Mouse (Mus musculus) liver, adult 2 months (tissue): Measurements from ENCODE around the gene Ascc2. TPM values are rescaled to one million over a fixed set of nuclear protein-coding genes. Genes with fewer than 3 reads are reported as not detected.
A peak's percentile ranks its signal among the peaks of the same experiment; 100 is the strongest.

Source experiments
- DNase-seq: peaks from one replicate; pipeline ENCODE4 v3.0.0-alpha.2; 2011; ENCODE audit warnings: low read depth, low spot score; ENCODE audit errors: extremely low read depth
- H3K27ac ChIP-seq: fragments of 200-500 bp; replicated peaks from 2 replicates; pipeline ENCODE4 v1.5.1; 2012; ENCODE audit warnings: low read depth, mild to moderate bottlenecking, control low read depth, inconsistent platforms, low read length; ENCODE audit not compliant: insufficient read depth
- H3K27me3 ChIP-seq: fragments of 200-500 bp; 2 replicates; pipeline ENCODE4 v1.6.1; 2012; ENCODE audit warnings: mild to moderate bottlenecking, moderate library complexity, low read length, inconsistent platforms; ENCODE audit not compliant: control insufficient read depth, insufficient read depth
- H3K36me3 ChIP-seq: fragments of 200-500 bp; 2 replicates; pipeline ENCODE4 v1.6.1; 2012; ENCODE audit warnings: low read length, inconsistent platforms; ENCODE audit not compliant: control insufficient read depth, insufficient read depth
- H3K4me1 ChIP-seq: fragments of 200-500 bp; 2 replicates; pipeline ENCODE4 v1.6.1; 2011; ENCODE audit warnings: low read length; ENCODE audit not compliant: control insufficient read depth, insufficient read depth
- H3K4me3 ChIP-seq: fragments of 200-500 bp; 2 replicates; pipeline ENCODE4 v1.5.1; 2011; ENCODE audit warnings: low read depth, mild to moderate bottlenecking, control low read depth, low read length, moderate library complexity; ENCODE audit not compliant: insufficient read depth
- H3K79me2 ChIP-seq: fragments of 200-500 bp; 2 replicates; pipeline ENCODE4 v1.6.1; 2012; ENCODE audit warnings: inconsistent platforms, mild to moderate bottlenecking, low read length, moderate library complexity; ENCODE audit not compliant: control insufficient read depth, insufficient read depth
- H3K9ac ChIP-seq: fragments of 200-500 bp; 2 replicates; pipeline ENCODE4 v1.6.1; 2012; ENCODE audit warnings: low read depth, mild to moderate bottlenecking, control low read depth, inconsistent platforms, low read length
- CTCF ChIP-seq: fragments of 200-500 bp; IDR thresholded peaks from 2 replicates; pipeline ENCODE4 v1.5.1; 2011; ENCODE audit warnings: low read depth, low read length, control low read depth
- POLR2A ChIP-seq: fragments of 200-500 bp; IDR thresholded peaks from 2 replicates; pipeline ENCODE4 v1.6.1; 2011; ENCODE audit warnings: low read length, control low read depth; ENCODE audit not compliant: insufficient read depth; ENCODE audit errors: extremely low read depth
- WGBS: fragments of 180-500 bp; shearing (Covaris S2); methylation state at CpG from one replicate; pipeline ENCODE4 v1.1.7; 2018; 5-methylcytosine and 5-hydroxymethylcytosine counted together
- polyA plus RNA-seq: library from polyadenylated mRNA; depleted of rRNA; stranded (reverse); fragments of >200 nt; gene quantifications from 2 replicates; pipeline ENCODE4 v1.2.3, GENCODE M21; 2012
- total RNA-seq: library from RNA; depleted of rRNA; stranded (reverse); fragments of >200 nt; gene quantifications from 2 replicates; pipeline ENCODE4 v1.2.3, GENCODE M21; 2014

The Ascc2 gene
- total and polyA plus RNA-seq, 2 experiments: 8.5 to 9.9 TPM

DNA sequence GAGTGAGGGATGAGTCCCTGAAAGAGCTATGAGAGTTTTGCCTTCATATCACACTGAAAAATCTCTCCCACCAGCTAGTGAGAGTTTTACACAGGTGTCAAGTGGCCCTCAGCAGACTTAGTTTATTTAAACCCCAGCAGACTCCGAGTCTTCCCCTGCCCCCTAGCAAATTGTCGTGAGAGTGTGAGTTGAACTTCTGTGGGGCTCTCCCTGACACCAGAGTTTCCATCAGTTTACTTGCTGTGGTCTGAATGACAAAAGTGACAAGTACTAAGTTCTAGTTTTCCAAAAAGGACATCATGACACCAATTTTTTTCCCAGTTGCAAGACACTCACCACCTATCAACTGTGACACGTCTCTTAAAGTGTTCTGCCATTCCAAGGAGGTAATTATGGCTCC lies 50.3 kb downstream of the Ascc2 start:
- no peak overlapping the region for H3K4me3 ChIP-seq
- 83% methylated on average over 3 of the region's 3 CpGs for WGBS
- H3K36me3 ChIP-seq: peaks cover 2% of the 10 kb centered on the region; the same call in 1 of the 2 replicates
- H3K27ac ChIP-seq: no peak overlapping the region
- no peak for DNase-seq
- H3K27me3 ChIP-seq: no peaks in the 10 kb centered on the region
- H3K9ac ChIP-seq: no peak overlapping the region
- no peaks in the 10 kb centered on the region for H3K79me2 ChIP-seq
- H3K4me1 ChIP-seq: peaks cover 8% of the 10 kb centered on the region
- no peak for TF ChIP-seq CTCF
- TF ChIP-seq POLR2A: no peak

- DNase-seq: no peak
- Histone ChIP-seq H3K9ac (no peak overlapping the region), H3K27ac (no peak overlapping the region), H3K4me1 (peaks cover 8% of the 10 kb centered on the region), H3K27me3 (no peaks in the 10 kb centered on the region), H3K36me3 (no peaks in the 10 kb centered on the region), H3K4me3 (no peak overlapping the region), H3K79me2 (no peaks in the 10 kb centered on the region)
- 61% methylated on average over 11 of the region's 11 CpGs for WGBS
- no peak for TF ChIP-seq CTCF
- TF ChIP-seq POLR2A: no peak
These were observed 51.3 kb downstream of the Ascc2 start for GRCm38 (mm10) chr11:4688632-4689380.

DNA sequence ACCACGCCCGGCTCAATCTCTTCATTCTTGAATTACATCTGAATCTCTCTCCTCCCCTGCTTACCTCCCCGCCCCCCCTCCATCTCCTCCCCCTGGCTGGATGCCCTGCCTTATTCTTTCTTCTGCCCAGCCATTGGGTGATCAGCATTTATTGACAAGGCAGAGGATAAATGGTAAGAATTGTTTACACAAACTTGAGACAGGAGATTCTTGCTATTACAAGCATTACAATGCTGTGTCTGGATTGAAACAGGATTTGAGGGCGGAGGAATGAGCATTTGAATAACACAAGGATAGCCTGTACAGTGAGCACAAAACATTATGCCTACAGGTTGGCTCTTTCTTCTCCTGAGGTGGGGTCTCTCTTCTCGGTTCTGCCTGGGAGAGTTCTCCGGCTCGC lies 52.8 kb downstream of the Ascc2 start:
- no peak for DNase-seq
- Histone ChIP-seq H3K79me2 (no peaks in the 10 kb centered on the region), H3K36me3 (no peaks in the 10 kb centered on the region), H3K9ac (no peak overlapping the region), H3K4me1 (peaks cover 8% of the 10 kb centered on the region), H3K27ac (no peak overlapping the region), H3K4me3 (no peak overlapping the region), H3K27me3 (no peaks in the 10 kb centered on the region)
- TF ChIP-seq CTCF (no peak), POLR2A (no peak)
- 88% methylated on average over 7 of the region's 7 CpGs for WGBS

GRCm38 (mm10) chr11:4691213-4691612 lies 53.7 kb downstream of the Ascc2 start:
- WGBS: 74% methylated on average over 10 of the region's 10 CpGs
- peak; percentile 40 for DNase-seq
- Histone ChIP-seq H3K9ac (no peak overlapping the region), H3K4me3 (no peak overlapping the region), H3K4me1 (peaks cover 8% of the 10 kb centered on the region), H3K27me3 (no peaks in the 10 kb centered on the region), H3K27ac (no peak overlapping the region), H3K36me3 (no peaks in the 10 kb centered on the region), H3K79me2 (no peaks in the 10 kb centered on the region)
- TF ChIP-seq POLR2A (no peak), CTCF (no peak)

GRCm38 (mm10) chr11:4692162-4692561 lies 54.6 kb downstream of the Ascc2 start:
- no peak overlapping the region for H3K4me3 ChIP-seq
- H3K27me3 ChIP-seq: no peaks in the 10 kb centered on the region
- 53% methylated on average over 11 of the region's 11 CpGs for WGBS
- H3K79me2 ChIP-seq: no peaks in the 10 kb centered on the region
- H3K36me3 ChIP-seq: no peaks in the 10 kb centered on the region
- no peak overlapping the region for H3K27ac ChIP-seq
- TF ChIP-seq CTCF (no peak), POLR2A (no peak)
- DNase-seq: no peak
- H3K4me1 ChIP-seq: peaks cover 5% of the 10 kb centered on the region; the same call in 1 of the 2 replicates
- no peak overlapping the region for H3K9ac ChIP-seq

DNA sequence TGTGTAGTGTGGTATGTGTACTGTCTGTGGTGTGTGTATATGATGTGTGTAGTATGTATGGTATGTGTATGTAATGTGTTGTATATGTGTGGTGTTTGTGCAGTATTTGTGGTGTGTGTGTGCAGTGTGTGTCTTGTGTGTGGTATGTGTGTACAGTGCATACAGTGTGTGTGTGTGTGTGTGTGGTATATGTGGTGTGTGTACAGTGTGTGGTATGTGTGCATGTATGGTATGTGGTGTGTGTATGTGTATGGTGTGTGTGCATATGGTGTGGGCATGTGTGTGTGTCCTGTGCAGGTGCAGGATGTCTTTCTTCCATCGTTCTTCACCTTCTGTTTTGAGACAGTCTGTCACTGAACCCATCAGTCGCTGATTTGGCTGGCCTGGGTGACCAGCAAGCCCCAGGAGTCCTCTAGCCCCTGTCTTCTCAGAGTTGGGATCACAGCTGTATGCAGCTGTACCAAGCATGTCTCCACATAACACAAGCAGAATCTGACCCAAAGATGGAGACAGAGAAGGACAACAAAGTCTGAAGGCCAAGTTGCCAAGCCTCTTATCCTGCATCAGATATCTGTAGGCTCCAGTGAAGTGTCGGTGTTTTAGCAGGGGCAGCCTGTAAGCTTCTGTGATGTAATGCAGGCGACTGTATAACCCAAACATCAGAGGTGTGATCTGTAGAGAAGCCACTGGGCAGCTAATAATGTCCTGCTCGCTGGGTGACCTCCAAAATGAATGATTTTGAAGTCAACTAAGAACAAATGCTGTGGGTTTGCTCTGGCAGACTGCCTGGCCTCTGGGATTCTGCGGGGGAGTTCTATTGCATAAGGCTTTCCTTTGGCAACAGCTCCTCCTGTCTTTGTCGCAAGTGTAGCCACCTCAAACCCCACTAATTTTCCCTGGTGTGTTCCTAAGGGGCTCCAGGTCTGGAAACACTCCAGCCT lies 59.8 kb downstream of the Ascc2 start:
- H3K9ac ChIP-seq: no peak overlapping the region
- no peak overlapping the region for H3K4me3 ChIP-seq
- peak; percentile 70 for DNase-seq
- H3K79me2 ChIP-seq: no peaks in the 10 kb centered on the region
- H3K27me3 ChIP-seq: no peaks in the 10 kb centered on the region
- TF ChIP-seq CTCF: peak; percentile 27; the same call in 1 of the 2 replicates
- no peak for TF ChIP-seq POLR2A
- H3K36me3 ChIP-seq: peaks cover 13% of the 10 kb centered on the region
- H3K4me1 ChIP-seq: peaks cover 7% of the 10 kb centered on the region; the same call in 1 of the 2 replicates
- 19% methylated on average over 7 of the region's 7 CpGs for WGBS
- H3K27ac ChIP-seq: no peak overlapping the region
